Mouse (Mus musculus): ENCODE measurements around the gene Gmeb1. TPM values are rescaled to one million over a fixed set of nuclear protein-coding genes. Genes with fewer than 3 reads are reported as not detected.
A peak's percentile ranks its signal among the peaks of the same experiment; 100 is the strongest.

The Gmeb1 gene
- polyA plus RNA-seq, 1 experiment from 2014 or later = 46.3 TPM

GRCm38 (mm10) chr4:132268871-132269739 lies 7.7 kb upstream of the Gmeb1 start:
- ATAC-seq (ENCODE audit: low FRiP score) = no peak
- H3K4me3 ChIP-seq (replicated peaks) = no peak overlapping the region
- 0 out of 2 replicates have a peak, but pooled peaks cover 2% of the 10 kb centered on the region for H3K27me3 ChIP-seq
- 16% methylated on average over 6 of the region's 6 CpGs for WGBS
- peaks cover 13% of the 10 kb centered on the region for H3K4me1 ChIP-seq
- peak overlapping the region; percentile 89 for H3K27ac ChIP-seq
- no peak overlapping the region for H3K4me2 ChIP-seq
- no peaks in the 10 kb centered on the region for H3K36me3 ChIP-seq (replicated peaks)
- H3K9me3 ChIP-seq = no peaks in the 10 kb centered on the region
- no peak overlapping the region for H3K9ac ChIP-seq

DNA sequence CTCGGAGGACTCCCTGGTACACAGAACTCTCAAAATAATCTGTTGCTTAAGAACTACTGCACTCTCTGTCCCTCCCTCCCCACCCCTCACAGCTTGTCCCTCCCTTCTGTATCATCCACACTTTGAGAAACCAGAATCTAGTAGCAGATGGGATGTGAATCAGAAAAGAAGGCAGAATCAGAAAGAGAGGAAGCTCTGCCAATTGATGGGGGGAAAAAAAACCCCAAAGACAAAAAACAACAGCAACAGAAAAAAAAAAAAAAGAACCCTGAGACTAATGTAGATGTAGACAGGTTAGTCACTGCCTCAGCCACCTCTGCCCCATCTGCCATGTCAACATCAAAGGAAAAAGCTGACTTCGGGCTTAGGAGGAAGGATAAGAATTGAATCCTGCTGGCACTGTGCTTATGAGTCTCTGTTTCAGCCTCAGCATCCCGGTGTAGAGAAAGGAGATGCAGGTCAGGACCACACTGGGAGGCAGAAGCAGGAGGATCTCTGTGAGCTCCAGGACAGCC lies 5.5 kb upstream of the Gmeb1 start:
- no peak overlapping the region for H3K27ac ChIP-seq
- ATAC-seq (ENCODE audit: low FRiP score) = no peak
- H3K9me3 ChIP-seq = no peaks in the 10 kb centered on the region

GRCm38 (mm10) chr4:132263313-132263712 lies 1.9 kb upstream of the Gmeb1 start:
- 96% methylated on average over 7 of the region's 7 CpGs for WGBS
- H3K4me1 ChIP-seq = peaks cover 26% of the 10 kb centered on the region
- no peaks in the 10 kb centered on the region for H3K36me3 ChIP-seq (replicated peaks)
- no peak overlapping the region for H3K27ac ChIP-seq
- no peak overlapping the region for H3K4me3 ChIP-seq (replicated peaks)
- H3K4me2 ChIP-seq = no peak overlapping the region
- H3K9me3 ChIP-seq = no peaks in the 10 kb centered on the region
- ATAC-seq (ENCODE audit: low FRiP score) = no peak
- 0 out of 2 replicates have a peak, but pooled peaks cover 2% of the 10 kb centered on the region for H3K27me3 ChIP-seq
- no peak overlapping the region for H3K9ac ChIP-seq

More for the DNA sequence above, 5.5 kb upstream of the Gmeb1 start:
- WGBS = 83% methylated on average over 3 of the region's 3 CpGs
- Histone ChIP-seq H3K4me2 (no peak overlapping the region), H3K4me1 (peaks cover 6% of the 10 kb centered on the region; the same call in 1 of the 2 replicates), H3K36me3 (replicated peaks) (no peaks in the 10 kb centered on the region), H3K9ac (no peak overlapping the region), H3K27me3 (0 out of 2 replicates have a peak, but pooled peaks cover 2% of the 10 kb centered on the region), H3K4me3 (replicated peaks) (no peak overlapping the region)

DNA sequence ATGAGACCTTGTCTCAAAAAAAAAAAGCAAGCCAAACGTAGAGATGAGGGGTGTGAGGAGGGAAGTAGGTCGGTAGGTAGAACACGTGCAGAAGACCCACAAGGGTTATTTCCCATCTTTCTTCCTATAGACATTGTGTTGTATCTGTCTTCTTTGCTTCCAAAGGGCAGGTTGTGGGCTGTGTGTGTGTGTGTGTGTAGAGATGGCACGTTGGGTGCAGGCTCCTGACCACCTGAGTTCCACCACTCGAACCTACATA lies 885 bp upstream of the Gmeb1 start:
- Histone ChIP-seq H3K9ac (no peak overlapping the region), H3K36me3 (replicated peaks) (no peaks in the 10 kb centered on the region), H3K27me3 (0 out of 2 replicates have a peak, but pooled peaks cover 2% of the 10 kb centered on the region), H3K27ac (no peak overlapping the region), H3K4me1 (peaks cover 26% of the 10 kb centered on the region), H3K9me3 (no peaks in the 10 kb centered on the region), H3K4me3 (replicated peaks) (no peak overlapping the region), H3K4me2 (no peak overlapping the region)
- WGBS = 84% methylated on average over 5 of the region's 5 CpGs
- no peak for ATAC-seq (ENCODE audit: low FRiP score)

- Histone ChIP-seq H3K4me2 (peak overlapping the region; percentile 89), H3K9me3 (no peaks in the 10 kb centered on the region), H3K27ac (peak overlapping the region; percentile 93), H3K4me1 (peaks cover 26% of the 10 kb centered on the region), H3K36me3 (replicated peaks) (no peaks in the 10 kb centered on the region), H3K9ac (peak overlapping the region; percentile 96), H3K4me3 (replicated peaks) (peak overlapping the region; percentile 92), H3K27me3 (no peaks in the 10 kb centered on the region)
- ATAC-seq (ENCODE audit: low FRiP score) = peak; percentile 67
- whole genome bisulfite sequencing = 4% methylated on average over 29 of the region's 64 CpGs
Measured at GRCm38 (mm10) chr4:132260404-132261379, 710 bp downstream of the Gmeb1 start.

DNA sequence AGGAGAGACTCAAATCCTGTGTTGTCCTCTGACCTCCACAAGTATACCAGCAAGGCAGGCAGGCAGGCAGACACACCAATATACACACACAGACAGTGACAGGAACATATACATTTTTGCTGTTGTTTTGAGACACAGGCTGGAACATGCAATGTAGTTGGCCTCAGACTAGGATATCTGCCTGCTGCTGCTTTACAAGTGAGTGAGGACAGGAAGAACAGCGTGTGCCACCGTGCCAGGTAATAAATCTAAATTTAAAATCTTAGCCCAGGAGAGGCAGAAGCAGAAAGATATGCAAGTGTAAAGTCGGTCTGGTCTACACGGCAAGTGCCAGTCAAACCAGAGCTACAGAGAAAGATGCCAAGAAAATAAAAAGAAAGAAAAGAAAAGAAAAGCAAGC lies 2.2 kb downstream of the Gmeb1 start:
- Histone ChIP-seq H3K9me3 (no peaks in the 10 kb centered on the region), H3K27me3 (no peaks in the 10 kb centered on the region), H3K9ac (no peak overlapping the region), H3K36me3 (replicated peaks) (no peaks in the 10 kb centered on the region), H3K4me1 (peaks cover 26% of the 10 kb centered on the region), H3K4me3 (replicated peaks) (no peak overlapping the region; the same call in 1 of the 2 replicates), H3K27ac (no peak overlapping the region), H3K4me2 (no peak overlapping the region)
- ATAC-seq (ENCODE audit: low FRiP score) = no peak
- 94% methylated on average over 4 of the region's 4 CpGs for WGBS

DNA sequence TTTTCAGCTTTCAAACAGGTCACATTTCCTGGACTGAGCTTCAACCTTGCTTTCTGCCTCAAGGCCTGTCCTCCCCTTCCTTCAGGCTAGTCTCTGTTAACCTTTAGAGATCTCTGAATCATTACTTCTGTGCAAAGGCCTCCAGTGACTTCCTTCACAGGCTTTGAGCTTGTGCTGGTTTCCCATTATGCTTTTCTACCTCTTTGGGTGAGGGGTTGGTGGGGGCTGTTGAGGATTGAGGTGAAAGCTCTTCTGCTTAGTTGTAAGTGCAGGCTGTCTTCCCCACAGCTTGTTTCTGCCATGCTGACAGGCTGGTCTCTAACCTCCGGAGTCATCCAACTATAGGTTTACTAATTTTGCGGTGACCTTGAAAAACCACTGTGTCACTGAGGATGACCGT lies 5.0 kb downstream of the Gmeb1 start:
- H3K4me1 ChIP-seq = peaks cover 25% of the 10 kb centered on the region
- no peaks in the 10 kb centered on the region for H3K9me3 ChIP-seq
- no peaks in the 10 kb centered on the region for H3K27me3 ChIP-seq
- H3K4me3 ChIP-seq (replicated peaks) = no peak overlapping the region
- peaks cover 2% of the 10 kb centered on the region; the same call in 1 of the 2 replicates for H3K36me3 ChIP-seq (replicated peaks)
- H3K4me2 ChIP-seq = no peak overlapping the region
- H3K9ac ChIP-seq = no peak overlapping the region
- 96% methylated on average over 3 of the region's 3 CpGs for whole genome bisulfite sequencing
- H3K27ac ChIP-seq = no peak overlapping the region
- no peak for ATAC-seq (ENCODE audit: low FRiP score)

- Histone ChIP-seq H3K9ac (no peak overlapping the region), H3K4me2 (no peak overlapping the region), H3K36me3 (replicated peaks) (peaks cover 16% of the 10 kb centered on the region), H3K27ac (no peak overlapping the region), H3K27me3 (no peaks in the 10 kb centered on the region), H3K4me1 (peaks cover 19% of the 10 kb centered on the region), H3K4me3 (replicated peaks) (no peak overlapping the region), H3K9me3 (no peaks in the 10 kb centered on the region)
- 82% methylated on average over 3 of the region's 3 CpGs for WGBS
- no peak for ATAC-seq (ENCODE audit: low FRiP score)
Measured at GRCm38 (mm10) chr4:132254986-132255385, 6.4 kb downstream of the Gmeb1 start.

GRCm38 (mm10) chr4:132253622-132254021 lies 7.8 kb downstream of the Gmeb1 start:
- Histone ChIP-seq H3K36me3 (replicated peaks) (peaks cover 29% of the 10 kb centered on the region), H3K9ac (no peak overlapping the region), H3K27ac (no peak overlapping the region), H3K4me1 (peaks cover 9% of the 10 kb centered on the region; the same call in 1 of the 2 replicates), H3K27me3 (no peaks in the 10 kb centered on the region), H3K4me3 (replicated peaks) (no peak overlapping the region), H3K4me2 (no peak overlapping the region), H3K9me3 (no peaks in the 10 kb centered on the region)
- ATAC-seq (ENCODE audit: low FRiP score) = no peak
- WGBS = 82% methylated on average over 2 of the region's 2 CpGs

DNA sequence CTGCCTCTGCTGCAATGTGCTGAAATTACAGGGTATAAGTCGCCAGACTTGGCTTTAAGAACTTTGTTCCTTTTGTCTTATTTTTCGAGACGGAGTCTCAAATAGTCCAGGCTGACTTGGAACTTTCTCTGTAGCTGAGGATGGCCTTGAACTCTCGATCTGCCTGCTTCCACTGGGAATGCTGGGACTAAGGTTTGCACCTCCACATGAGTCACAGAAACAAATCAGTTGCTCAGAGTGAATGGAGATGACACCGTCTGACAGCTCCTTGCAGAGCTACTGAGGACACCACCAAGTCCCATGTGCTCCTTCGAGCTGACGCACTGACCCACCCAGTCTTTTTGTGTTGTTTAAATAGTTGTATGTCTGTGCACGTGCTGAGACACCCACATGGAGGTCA lies 8.3 kb downstream of the Gmeb1 start:
- no peaks in the 10 kb centered on the region for H3K9me3 ChIP-seq
- no peaks in the 10 kb centered on the region for H3K27me3 ChIP-seq
- no peak overlapping the region for H3K9ac ChIP-seq
- H3K36me3 ChIP-seq (replicated peaks) = peaks cover 34% of the 10 kb centered on the region
- ATAC-seq (ENCODE audit: low FRiP score) = no peak
- 85% methylated on average over 8 of the region's 8 CpGs for WGBS
- H3K27ac ChIP-seq = no peak overlapping the region
- H3K4me1 ChIP-seq = peaks cover 5% of the 10 kb centered on the region; the same call in 1 of the 2 replicates
- H3K4me2 ChIP-seq = no peak overlapping the region
- H3K4me3 ChIP-seq (replicated peaks) = no peak overlapping the region

- H3K4me2 ChIP-seq = no peak overlapping the region
- no peak overlapping the region for H3K27ac ChIP-seq
- no peaks in the 10 kb centered on the region for H3K9me3 ChIP-seq
- no peak overlapping the region for H3K9ac ChIP-seq
- H3K4me1 ChIP-seq = peaks cover 5% of the 10 kb centered on the region; the same call in 1 of the 2 replicates
- 92% methylated on average over 9 of the region's 9 CpGs for WGBS
- no peaks in the 10 kb centered on the region for H3K27me3 ChIP-seq
- ATAC-seq (ENCODE audit: low FRiP score) = no peak
- peaks cover 47% of the 10 kb centered on the region for H3K36me3 ChIP-seq (replicated peaks)
- no peak overlapping the region for H3K4me3 ChIP-seq (replicated peaks)
Measured at GRCm38 (mm10) chr4:132251596-132251995, 9.8 kb downstream of the Gmeb1 start.

DNA sequence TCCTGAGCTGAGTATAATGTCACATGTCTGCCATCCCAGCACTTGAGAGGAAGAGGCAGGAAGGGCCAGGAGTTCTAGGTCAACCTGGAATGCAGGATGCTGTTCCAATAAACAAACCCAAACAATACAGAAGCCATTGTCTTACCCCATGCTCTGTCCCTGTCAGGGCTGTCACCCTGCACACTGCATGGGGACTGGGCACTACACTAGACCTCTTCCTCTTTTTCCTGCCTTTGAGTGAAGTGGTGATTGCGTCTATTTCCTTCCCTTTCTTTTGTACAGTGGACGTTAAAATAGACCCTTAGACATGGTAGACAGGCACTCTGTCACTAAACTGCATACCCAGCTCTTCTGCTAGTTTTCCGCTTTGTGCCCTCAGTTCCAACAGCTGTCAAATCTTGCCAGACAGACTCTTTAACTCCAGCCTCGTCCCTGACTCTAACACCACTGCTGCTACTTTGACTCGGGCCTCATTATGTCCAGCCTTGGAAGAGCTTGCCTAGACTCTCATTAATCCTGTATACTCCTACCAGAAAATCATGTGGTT lies 13.9 kb downstream of the Gmeb1 start:
- Histone ChIP-seq H3K9ac (no peak overlapping the region), H3K4me2 (no peak overlapping the region), H3K27ac (no peak overlapping the region), H3K36me3 (replicated peaks) (peaks cover 84% of the 10 kb centered on the region), H3K4me3 (replicated peaks) (no peak overlapping the region), H3K4me1 (no peaks in the 10 kb centered on the region), H3K27me3 (no peaks in the 10 kb centered on the region), H3K9me3 (no peaks in the 10 kb centered on the region)
- no peak for ATAC-seq (ENCODE audit: low FRiP score)
- 91% methylated on average over 5 of the region's 5 CpGs for WGBS

All from forebrain, embryonic 12.5 days (tissue).